Comparison of ENCODE assay signal across 11 mouse cellular contexts in the genomic region with DNA sequence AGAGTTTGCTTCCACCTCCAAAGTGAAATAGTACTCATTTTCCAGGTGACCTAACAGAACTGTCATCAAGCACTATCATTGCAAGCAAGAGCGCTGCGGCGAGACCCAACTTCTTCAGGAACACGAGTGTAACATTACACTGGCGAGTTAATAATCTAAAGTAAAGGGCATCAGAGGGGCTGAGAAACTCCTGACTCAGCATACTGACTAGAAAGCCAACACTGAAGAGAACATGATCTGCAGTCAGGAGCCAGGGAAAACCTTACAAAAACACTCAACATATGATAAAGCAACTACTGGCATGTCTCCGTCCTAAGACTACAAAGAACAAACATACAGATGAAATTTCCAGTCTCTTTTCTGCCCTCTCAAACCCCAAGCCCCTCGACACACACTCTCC. TPM values are rescaled to one million over a fixed set of nuclear protein-coding genes. Genes with fewer than 3 reads are reported as not detected.
DNase-seq lines count a peak whose midpoint lies in the region; ATAC-seq lines count a peak whose summit lies in the region.
"Had no signal": no experiment of that assay in that cellular context is flagged by ENCODE, and none has a peak within 500 bp of the region (broad histone marks: within the 10 kb centered on the region; RNA-seq: fewer than 3 reads in every experiment).

No protein-coding gene starts in this region.

- no peaks in the 10 kb centered on the region for H3K36me3 ChIP-seq in heart, embryonic 11.5 days (ENCODE audit: control insufficient read depth, insufficient read depth, low read length)
- H3K36me3 ChIP-seq in megakaryocyte, embryonic 14.5 days (replicated peaks; ENCODE audit: low read length): no peaks in the 10 kb centered on the region
- H3K36me3 ChIP-seq in limb, embryonic 13.5 days: no peaks in the 10 kb centered on the region

- no peak overlapping the region for H3K4me3 ChIP-seq in heart, embryonic 11.5 days (ENCODE audit: low read depth, low read length)
- peak overlapping the region; percentile 98 for H3K4me3 ChIP-seq in megakaryocyte, embryonic 14.5 days (replicated peaks)
- H3K4me3 ChIP-seq in limb, embryonic 13.5 days: peak overlapping the region; percentile 67

- no peak for ATAC-seq in heart, embryonic 11.5 days (replicated peaks; ENCODE audit: insufficient number of reproducible peaks, low FRiP score, low TSS enrichment)
- no peak for ATAC-seq in megakaryocyte, adult 5-6 weeks (ENCODE audit: poor library complexity, severe bottlenecking)
- no peak for ATAC-seq in limb, embryonic 13.5 days (ENCODE audit: low FRiP score, low read depth)

- no peak for DNase-seq in heart, postnatal 14 days
- DNase-seq in cerebellum, adult 8-10 months: no peak
- no peak for DNase-seq in gastrocnemius, postnatal 25 days
- DNase-seq in urinary bladder, postnatal 4 days (ENCODE audit: low spot score in 2 of 2): no peak

- no peak overlapping the region for H3K9ac ChIP-seq in heart, embryonic 11.5 days (ENCODE audit: low read depth, low read length)
- no peak overlapping the region for H3K9ac ChIP-seq in limb, embryonic 13.5 days

- no peaks in the 10 kb centered on the region for H3K9me3 ChIP-seq in heart, embryonic 11.5 days (replicated peaks; ENCODE audit: control insufficient read depth, low read length)
- H3K9me3 ChIP-seq in megakaryocyte, embryonic 14.5 days: peaks cover 17% of the 10 kb centered on the region
- H3K9me3 ChIP-seq in limb, embryonic 13.5 days: no peaks in the 10 kb centered on the region

- H3K27ac ChIP-seq in heart, embryonic 11.5 days (ENCODE audit: low read depth, low read length): no peak overlapping the region
- no peak overlapping the region for H3K27ac ChIP-seq in limb, embryonic 13.5 days

- 84% methylated on average over 7 of the region's 7 CpGs for WGBS in heart, embryonic 11.5 days (ENCODE audit: insufficient replicate concordance)
- WGBS in limb, embryonic 13.5 days: 88% methylated on average over 7 of the region's 7 CpGs

- no peaks in the 10 kb centered on the region for H3K4me1 ChIP-seq in heart, embryonic 11.5 days (ENCODE audit: control insufficient read depth, insufficient read depth, low read length)
- peaks cover 22% of the 10 kb centered on the region for H3K4me1 ChIP-seq in megakaryocyte, embryonic 14.5 days
- peaks cover 11% of the 10 kb centered on the region for H3K4me1 ChIP-seq in limb, embryonic 13.5 days

- intact Hi-C loops in heart, postnatal 14 days (cut with DNase I): loop anchor here (10.0 kb wide), 1 partner anchor 161 kb away; no protein-coding TSS in a partner anchor

- H3K27me3 ChIP-seq in heart, embryonic 11.5 days (ENCODE audit: control insufficient read depth, insufficient read depth, low read length): no peaks in the 10 kb centered on the region
- H3K27me3 ChIP-seq in megakaryocyte, embryonic 14.5 days (replicated peaks): no peaks in the 10 kb centered on the region
- no peaks in the 10 kb centered on the region for H3K27me3 ChIP-seq in limb, embryonic 13.5 days

- H3K4me2 ChIP-seq in heart, embryonic 11.5 days: 0 out of 2 replicates have a peak overlapping the region, but pooled peaks have one; percentile 21
- peak overlapping the region; percentile 83 for H3K4me2 ChIP-seq in limb, embryonic 13.5 days (replicated peaks)

RNA-seq across cellular contexts. Expression of a gene that starts 1.3 kb away (rescaled TPM):
- polyA plus RNA-seq in heart, embryonic 11.5 days (2014; fragmentation: Nextera tagmentation; extraction: Ambion mirVana): 26.0 and 27.0 TPM in 2 replicates
- total RNA-seq in heart, postnatal 14 days (2021): 10 to 100 TPM; 11.9 TPM
- 1.4 TPM in 1 of 2 replicates, not detected in the other for polyA plus RNA-seq in megakaryocyte, embryonic 14.5 days (2012; ENCODE audit: insufficient read depth, low replicate concordance)
- 7.1 and 9.2 TPM in 2 replicates for total RNA-seq in megakaryocyte, adult 5-6 weeks (2015)
- total RNA-seq in megakaryocyte, adult 5-6 weeks (2017): 0.70 and 4.5 TPM in 2 replicates
- 34.5 and 38.7 TPM in 2 replicates for polyA plus RNA-seq in limb, embryonic 13.5 days (2015; fragmentation: Nextera tagmentation; extraction: Ambion mirVana)
- 10 to 100 TPM in 1 of 2 experiments, 1 to 10 TPM in 1; 8.2 to 10.5 TPM for total RNA-seq in gastrocnemius, postnatal 25 days (2021)

RNA-seq across cellular contexts. Expression of a gene that starts 47.8 kb away (rescaled TPM):
- 0.10 TPM in 1 of 2 replicates, not detected in the other for polyA plus RNA-seq in heart, embryonic 11.5 days (2014; fragmentation: Nextera tagmentation; extraction: Ambion mirVana)
- total RNA-seq in heart, postnatal 14 days (2021): not detected
- not detected in 2 replicates for polyA plus RNA-seq in megakaryocyte, embryonic 14.5 days (2012; ENCODE audit: insufficient read depth, low replicate concordance)
- not detected in 2 replicates for total RNA-seq in megakaryocyte, adult 5-6 weeks (2015)
- total RNA-seq in megakaryocyte, adult 5-6 weeks (2017): not detected in 2 replicates
- 0.09 TPM in 1 of 2 replicates, not detected in the other for polyA plus RNA-seq in limb, embryonic 13.5 days (2015; fragmentation: Nextera tagmentation; extraction: Ambion mirVana)
- not detected for total RNA-seq in gastrocnemius, postnatal 25 days (2021)
- total RNA-seq: granulocyte monocyte progenitor cell, adult 5-6 weeks; left cerebral cortex, postnatal 10 days had no signal
- polyA plus RNA-seq: testis, adult 2 months had no signal
